Mouse (Mus musculus) CH12.LX (cell line): ENCODE data around the gene Os9. TPM values are rescaled to one million over a fixed set of nuclear protein-coding genes. Genes with fewer than 3 reads are reported as not detected.

Source experiments
- DNase-seq: peaks from one replicate; pipeline ENCODE4 v3.0.0-alpha.2; 2013; ENCODE audit errors: extremely low read depth
- H3K27ac ChIP-seq: 2 replicates; pipeline ENCODE4 v1.5.1; 2012; ENCODE audit warnings: low read depth, mild to moderate bottlenecking, control low read depth, moderate library complexity; ENCODE audit not compliant: insufficient read depth
- H3K27me3 ChIP-seq: replicated peaks from 2 replicates; pipeline ENCODE3; 2012; ENCODE audit warnings: inconsistent platforms
- H3K36me3 ChIP-seq, 2 experiments: replicated peaks in 1 of 2; 2 replicates each; pipeline versions ENCODE3 to v1.6.1; 2012; ENCODE audit warnings: inconsistent platforms in 1 of 2, low read length in 1 of 2, mild to moderate bottlenecking in 1 of 2, mixed read lengths in 1 of 2, moderate library complexity in 1 of 2; ENCODE audit not compliant: control insufficient read depth in 1 of 2, insufficient read depth in 1 of 2
- H3K4me1 ChIP-seq, 2 experiments: 2 replicates each; pipeline ENCODE4 v1.6.1; 2012; ENCODE audit warnings: inconsistent platforms in 1 of 2, moderate library complexity in 1 of 2; ENCODE audit not compliant: insufficient read depth in 2 of 2, control insufficient read depth in 1 of 2
- H3K4me2 ChIP-seq: 2 replicates; pipeline ENCODE4 v1.6.1; 2012; ENCODE audit warnings: low read depth, mild to moderate bottlenecking, control low read depth; ENCODE audit not compliant: poor library complexity, insufficient read depth, severe bottlenecking
- H3K4me3 ChIP-seq, 3 experiments: fragments of 150-350 bp in 1 of 3; sonication (generic) in 1 of 3; replicated peaks in 1 of 3; 2 replicates each; pipeline versions ENCODE3 to v1.5.1; 2011 to 2012; ENCODE audit warnings: low read depth in 2 of 3, low read length in 2 of 3, mild to moderate bottlenecking in 2 of 3, moderate library complexity in 2 of 3, control low read depth in 1 of 3, improper control_type of control experiment in 1 of 3, inconsistent platforms in 1 of 3, mixed read lengths in 1 of 3; ENCODE audit not compliant: poor library complexity in 1 of 3
- H3K79me2 ChIP-seq: replicated peaks from 2 replicates; pipeline ENCODE4 v1.6.1; 2012; ENCODE audit warnings: mild to moderate bottlenecking, moderate library complexity; ENCODE audit not compliant: control insufficient read depth, poor library complexity, insufficient read depth, severe bottlenecking; ENCODE audit errors: extremely low read depth
- H3K9ac ChIP-seq: 2 replicates; pipeline ENCODE4 v1.6.1; 2012; ENCODE audit warnings: low read depth, mild to moderate bottlenecking, control low read depth, moderate library complexity; ENCODE audit not compliant: insufficient read depth
- H3K9me3 ChIP-seq: replicated peaks from 2 replicates; pipeline ENCODE3; 2012; ENCODE audit warnings: low read length, inconsistent platforms, mixed read lengths
- BHLHE40 ChIP-seq: IDR thresholded peaks from 2 replicates; pipeline ENCODE4 v1.6.1; 2011; ENCODE audit warnings: mild to moderate bottlenecking, low read depth, low read length, improper control_type of control experiment
- CHD1 ChIP-seq: IDR thresholded peaks from 2 replicates; pipeline ENCODE4 v1.6.1; 2012; ENCODE audit warnings: low read depth, low read length, improper control_type of control experiment, inconsistent platforms
- CHD2 ChIP-seq: IDR thresholded peaks from 2 replicates; pipeline ENCODE4 v1.6.1; 2011; ENCODE audit warnings: low read length, improper control_type of control experiment
- EP300 ChIP-seq: IDR thresholded peaks from 2 replicates; pipeline ENCODE4 v1.6.1; 2011; ENCODE audit warnings: low read length, improper control_type of control experiment
- GABPA ChIP-seq: IDR thresholded peaks from 2 replicates; pipeline ENCODE4 v1.6.1; 2012; ENCODE audit warnings: low read depth, low read length, improper control_type of control experiment, inconsistent platforms; ENCODE audit not compliant: insufficient replicate concordance
- HCFC1 ChIP-seq: IDR thresholded peaks from 2 replicates; pipeline ENCODE4 v1.6.1; 2012; ENCODE audit warnings: low read depth, mild to moderate bottlenecking, inconsistent platforms, low read length, improper control_type of control experiment
- IRF4 ChIP-seq: IDR thresholded peaks from 2 replicates; pipeline ENCODE4 v1.6.1; 2014; ENCODE audit warnings: low read depth, mild to moderate bottlenecking, inconsistent platforms, low read length, improper control_type of control experiment
- KAT2A ChIP-seq: IDR thresholded peaks from 2 replicates; pipeline ENCODE4 v1.6.1; 2012; ENCODE audit warnings: low read length, improper control_type of control experiment, inconsistent platforms; ENCODE audit not compliant: insufficient replicate concordance
- MXI1 ChIP-seq: IDR thresholded peaks from 2 replicates; pipeline ENCODE4 v1.6.1; 2011; ENCODE audit warnings: mild to moderate bottlenecking, low read depth, low read length, improper control_type of control experiment
- NELFE ChIP-seq: IDR thresholded peaks from 2 replicates; pipeline ENCODE4 v1.6.1; 2011; ENCODE audit warnings: low read depth, low read length, improper control_type of control experiment
- NRF1 ChIP-seq: IDR thresholded peaks from 2 replicates; pipeline ENCODE4 v1.6.1; 2014; ENCODE audit warnings: low read depth, mild to moderate bottlenecking, inconsistent platforms, low read length, improper control_type of control experiment, moderate library complexity
- POLR2A ChIP-seq: IDR thresholded peaks from 2 replicates; pipeline ENCODE4 v1.6.1; 2011; ENCODE audit warnings: low read depth, mild to moderate bottlenecking, improper control_type of control experiment, low read length
- RAD21 ChIP-seq: IDR thresholded peaks from 2 replicates; pipeline ENCODE4 v1.6.1; 2011; ENCODE audit warnings: low read depth, mild to moderate bottlenecking, low read length, improper control_type of control experiment, moderate library complexity
- SIN3A ChIP-seq: IDR thresholded peaks from 2 replicates; pipeline ENCODE4 v1.6.1; 2012; ENCODE audit warnings: low read length, improper control_type of control experiment, inconsistent platforms
- SMC3 ChIP-seq: IDR thresholded peaks from 2 replicates; pipeline ENCODE4 v1.6.1; 2011; ENCODE audit warnings: low read depth, low read length, improper control_type of control experiment
- TBP ChIP-seq: conservative IDR thresholded peaks from 2 replicates; pipeline ENCODE4 v1.6.1; 2011; ENCODE audit warnings: low read depth, low read length, improper control_type of control experiment
- TCF12 ChIP-seq: IDR thresholded peaks from 2 replicates; pipeline ENCODE4 v1.6.1; 2014; ENCODE audit warnings: low read depth, mild to moderate bottlenecking, inconsistent platforms, low read length, improper control_type of control experiment
- USF1 ChIP-seq: IDR thresholded peaks from 2 replicates; pipeline ENCODE4 v1.6.1; 2014; ENCODE audit warnings: low read depth, mild to moderate bottlenecking, inconsistent platforms, low read length, improper control_type of control experiment
- ZC3H11A ChIP-seq: IDR thresholded peaks from 2 replicates; pipeline ENCODE4 v1.6.1; 2012; ENCODE audit warnings: low read depth, mild to moderate bottlenecking, inconsistent platforms, low read length, improper control_type of control experiment
- ZNF384 ChIP-seq: IDR thresholded peaks from 2 replicates; pipeline ENCODE4 v1.6.1; 2012; ENCODE audit warnings: low read depth, low read length, improper control_type of control experiment, inconsistent platforms
- dilution Hi-C: fragments of 300-500 bp; cut with MboI; formaldehyde crosslinking; loops from 2 replicates; pipeline ENCODE4 v1.14.3; 2020; ENCODE audit warnings: low sequenced_read_pairs; ENCODE audit not compliant: extremely low pct_unique_long_range_greater_than_20kb, extremely low pct_ligation_motif_present
- in situ Hi-C: fragments of 300-500 bp; cut with MboI; formaldehyde crosslinking; loops from 3 replicates; pipeline ENCODE4 v1.14.3; 2019; ENCODE audit warnings: low sequenced_read_pairs, low pct_ligation_motif_present, low pct_unique_long_range_greater_than_20kb, mixed read lengths
- polyA plus RNA-seq: library from polyadenylated mRNA; unstranded; fragments of >175 nt; gene quantifications from 2 replicates; pipeline ENCODE4 v1.2.1, GENCODE M21; 2012; ENCODE audit warnings: low read depth; ENCODE audit not compliant: insufficient read length
- total RNA-seq, 2 experiments: library from RNA; depleted of rRNA; stranded (reverse); fragments of 300-350 nt in 1 of 2; fragments of >200 nt in 1 of 2; gene quantifications; 2 replicates each; pipeline ENCODE4 v1.2.3; 2012 to 2014

Gene Os9
- total and polyA plus RNA-seq, 3 experiments = 42.8 to 82.7 (median 61.9) TPM

GRCm38 (mm10) chr10:127071203-127071602 is 49.7 kb downstream of the Os9 start:
- H3K79me2 ChIP-seq = peaks cover 11% of the 10 kb centered on the region; the same call in 1 of the 2 replicates
- H3K9ac ChIP-seq = peak overlapping the region; percentile 97
- H3K4me1 ChIP-seq = peaks cover 7 to 33% of the 10 kb centered on the region in 2 experiments; a peak in 3 of 4 replicates
- no peaks in the 10 kb centered on the region for H3K27me3 ChIP-seq
- H3K4me3 ChIP-seq = peak overlapping the region; percentile 2 to 87 (median 86)
- in situ Hi-C loops (no loop called here), dilution Hi-C loops (no loop called here)
- H3K4me2 ChIP-seq = peak overlapping the region; percentile 31
- no peak overlapping the region for H3K27ac ChIP-seq
- TF ChIP-seq USF1 = no peak
- H3K9me3 ChIP-seq = no peaks in the 10 kb centered on the region
- DNase-seq = no peak
- peaks cover 24 to 25% of the 10 kb centered on the region in 2 experiments for H3K36me3 ChIP-seq

GRCm38 (mm10) chr10:127070190-127071121 is 50.5 kb downstream of the Os9 start, which contains the start of gene Tspan31:
TSS of gene Tspan31 (minus strand) at chr10:127070264.
- peaks cover 4 to 34% of the 10 kb centered on the region in 2 experiments; a peak in 3 of 4 replicates for H3K4me1 ChIP-seq

More at GRCm38 (mm10) chr10:127070190-127071121, 50.5 kb downstream of the Os9 start, which contains the start of gene Tspan31:
- peak within 1 kb of the TSS; percentile 64 for H3K4me2 ChIP-seq
- peak; percentile 98 for DNase-seq
- H3K4me3 ChIP-seq = peak within 1 kb of the TSS; percentile 66 to 87 (median 86)
- peaks cover 11% of the 10 kb centered on the region for H3K79me2 ChIP-seq
- no peaks in the 10 kb centered on the region for H3K9me3 ChIP-seq
- dilution Hi-C loops (no loop called here), in situ Hi-C loops (no loop called here)
- peak within 1 kb of the TSS; percentile 63 for H3K27ac ChIP-seq
- TF ChIP-seq NELFE (no peak; the same call in 1 of the 2 replicates), RAD21 (no peak), ZNF384 (peak; percentile 98), BHLHE40 (peak; percentile 81), ZC3H11A (no peak), NRF1 (peak; percentile 81), IRF4 (no peak), POLR2A (peak; percentile 76), CHD1 (no peak), SIN3A (peak; percentile 67; the same call in 1 of the 2 replicates), CHD2 (0 out of 2 replicates have a peak, but pooled peaks have one; percentile 16), EP300 (no peak), TBP (peak; percentile 47; the same call in 1 of the 2 replicates), HCFC1 (peak; percentile 66), KAT2A (0 out of 2 replicates have a peak, but pooled peaks have one; percentile 1), TCF12 (peak; percentile 14; the same call in 1 of the 2 replicates), GABPA (no peak), SMC3 (no peak), MXI1 (0 out of 2 replicates have a peak, but pooled peaks have one; percentile 46)
- peak within 1 kb of the TSS; percentile 97 for H3K9ac ChIP-seq
- no peaks in the 10 kb centered on the region for H3K27me3 ChIP-seq
- H3K36me3 ChIP-seq = peaks cover 30 to 32% of the 10 kb centered on the region in 2 experiments
